Mouse (Mus musculus) ovary, adult 18-20 months (tissue): ENCODE measurements around the gene Ddx28.
"Not testable (repeated sequence)": the region's sequence is repeated elsewhere in the genome, so short reads cannot be mapped to it uniquely, and the experiment has no call there.

ENCODE experiments used
- DNase-seq: peaks from one replicate; pipeline ENCODE4 v3.0.0; 2022; ENCODE audit warnings: low spot score, mixed read lengths

The Ddx28 gene

DNA sequence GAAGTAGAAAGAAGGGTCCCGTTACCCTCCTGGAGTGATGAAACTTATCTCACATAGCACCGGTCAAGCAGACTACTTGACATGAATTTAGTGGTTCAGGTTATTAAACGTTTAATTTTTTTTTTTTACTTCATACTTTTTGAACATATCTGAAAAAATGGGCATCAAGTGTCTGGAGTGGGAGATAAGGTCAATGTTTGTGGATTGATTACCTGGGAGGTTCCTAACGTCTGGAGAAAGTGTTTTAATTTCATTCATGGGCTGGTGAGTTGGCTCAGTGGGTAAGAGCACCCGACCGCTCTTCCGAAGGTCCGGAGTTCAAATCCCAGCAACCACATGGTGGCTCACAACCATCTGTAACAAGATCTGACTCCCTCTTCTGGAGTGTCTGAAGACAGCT lies 521 bp upstream of the Ddx28 start:
- DNase-seq, result not testable (repeated sequence)

DNA sequence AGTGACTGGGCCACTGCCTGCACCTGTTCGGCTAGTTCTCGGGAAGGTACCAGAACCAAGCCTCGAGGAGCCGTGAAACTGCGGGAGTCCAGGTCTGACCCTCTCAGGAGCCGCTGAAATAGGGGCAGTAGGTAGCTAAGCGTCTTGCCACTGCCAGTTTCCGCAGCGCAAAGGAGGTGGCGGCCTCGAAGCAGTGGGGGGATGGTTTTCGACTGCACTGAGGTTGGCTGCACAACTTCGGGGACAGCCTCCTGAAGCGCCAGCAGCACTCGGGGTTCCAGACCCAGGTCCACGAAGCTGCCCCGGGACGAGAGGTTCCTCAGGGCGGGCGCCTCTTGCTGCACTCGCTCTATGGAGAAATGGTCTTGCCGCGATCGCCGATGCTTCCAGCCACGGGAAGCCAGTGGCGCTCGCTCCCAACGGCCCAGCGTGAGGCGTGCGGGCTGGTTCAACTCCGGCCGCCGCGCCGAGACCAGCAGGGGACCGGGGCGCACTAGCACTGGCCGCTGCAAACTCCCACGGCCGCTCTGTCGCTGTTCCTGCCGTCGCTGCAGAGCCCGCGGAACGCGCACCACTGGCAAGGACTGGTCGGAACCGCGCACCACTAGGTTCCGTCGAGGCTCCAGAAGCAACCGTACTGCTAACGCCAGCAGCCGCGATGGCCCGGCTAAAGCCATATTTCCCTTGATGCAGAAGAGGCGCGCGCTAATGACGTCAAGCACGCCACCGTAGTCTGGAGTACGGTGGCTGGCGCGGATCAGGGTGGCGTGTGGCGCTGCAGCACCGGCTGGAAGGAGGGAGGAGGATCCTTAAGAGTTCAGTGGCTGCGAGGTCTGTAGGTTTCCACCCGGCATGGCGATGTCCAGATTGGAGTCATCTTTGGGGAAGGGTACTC lies 687 bp downstream of the Ddx28 start:
- DNase-seq, result peak; percentile 83

DNA sequence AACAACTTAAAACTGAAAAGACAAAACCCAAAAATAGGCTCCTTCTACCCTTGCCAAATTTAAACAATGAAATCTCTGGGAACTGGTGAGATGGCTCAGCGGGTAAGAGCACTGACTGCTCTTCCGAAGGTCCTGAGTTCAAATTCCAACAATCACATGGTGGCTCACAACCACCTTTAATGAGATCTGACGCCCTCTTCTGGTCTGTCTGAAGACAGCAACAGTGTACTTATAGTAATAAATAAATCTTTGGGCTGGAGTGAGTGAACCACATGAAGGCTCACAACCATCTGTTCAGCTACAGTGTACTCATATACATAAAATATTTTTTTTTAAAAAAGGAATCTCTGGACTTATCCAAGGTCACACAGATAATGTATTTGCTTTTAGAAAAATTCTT lies 3.8 kb downstream of the Ddx28 start:
- not testable (repeated sequence) for DNase-seq

DNA sequence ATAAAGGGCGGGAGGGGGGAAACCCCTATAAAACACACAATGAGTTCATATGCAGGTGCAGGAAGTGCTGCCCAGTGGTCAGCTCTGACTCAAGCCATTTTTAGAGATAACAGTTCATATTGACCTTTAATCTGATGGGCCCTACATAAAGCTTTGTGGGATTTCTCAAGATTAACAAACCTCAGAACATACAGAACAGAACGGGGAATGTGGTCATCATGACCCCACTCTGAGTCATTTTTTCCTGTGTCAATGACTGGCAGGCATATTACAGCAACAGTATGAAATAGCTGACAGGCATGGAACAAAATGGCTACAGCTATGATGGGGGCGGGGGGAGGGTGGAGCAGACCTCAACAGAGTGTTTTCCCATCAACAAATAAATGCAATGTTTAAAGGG lies 4.5 kb downstream of the Ddx28 start:
- no peak for DNase-seq

DNA sequence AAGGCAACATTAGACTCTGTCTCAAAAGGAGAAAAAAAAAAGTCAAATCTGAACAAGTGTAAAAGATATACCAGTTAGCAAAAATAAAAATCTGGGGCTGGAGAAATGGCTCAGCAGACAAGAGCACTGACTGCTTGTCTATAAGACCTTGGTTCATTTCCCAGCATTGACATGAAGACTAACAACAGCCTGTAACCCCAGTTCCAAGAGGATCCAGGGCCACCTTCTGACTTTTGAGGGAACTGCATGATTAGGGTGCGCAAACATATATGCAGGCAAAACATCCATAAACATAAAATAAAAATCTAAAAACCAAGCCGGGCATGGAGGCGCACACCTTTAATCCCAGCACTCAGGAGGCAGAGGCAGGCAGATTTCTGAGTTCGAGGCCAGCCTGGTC lies 5.3 kb downstream of the Ddx28 start:
- DNase-seq, result no peak

DNA sequence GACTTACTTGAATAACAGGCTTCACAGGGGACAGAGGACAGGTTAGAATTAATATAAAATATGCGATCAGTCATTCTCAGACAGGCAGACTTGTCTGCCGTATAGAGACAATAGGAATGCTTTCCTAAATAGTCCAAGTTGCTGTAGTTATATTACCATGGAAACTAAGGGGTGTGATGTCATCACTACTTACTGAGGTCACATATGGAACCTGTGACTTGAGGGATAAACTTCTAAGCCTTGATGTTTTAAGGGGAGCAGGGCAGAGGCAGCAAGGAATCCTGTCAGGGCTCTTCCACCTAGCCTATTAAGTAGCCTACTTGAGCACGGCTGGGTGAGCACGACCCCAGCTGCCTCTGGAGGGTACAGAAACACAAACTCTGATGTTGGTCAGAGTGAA lies 5.8 kb downstream of the Ddx28 start, which contains the start of gene Dpep2nb:
TSS of gene Dpep2nb (minus strand) at position 101 of the 400 bp plus-strand sequence.
- DNase-seq, result no peak

DNA sequence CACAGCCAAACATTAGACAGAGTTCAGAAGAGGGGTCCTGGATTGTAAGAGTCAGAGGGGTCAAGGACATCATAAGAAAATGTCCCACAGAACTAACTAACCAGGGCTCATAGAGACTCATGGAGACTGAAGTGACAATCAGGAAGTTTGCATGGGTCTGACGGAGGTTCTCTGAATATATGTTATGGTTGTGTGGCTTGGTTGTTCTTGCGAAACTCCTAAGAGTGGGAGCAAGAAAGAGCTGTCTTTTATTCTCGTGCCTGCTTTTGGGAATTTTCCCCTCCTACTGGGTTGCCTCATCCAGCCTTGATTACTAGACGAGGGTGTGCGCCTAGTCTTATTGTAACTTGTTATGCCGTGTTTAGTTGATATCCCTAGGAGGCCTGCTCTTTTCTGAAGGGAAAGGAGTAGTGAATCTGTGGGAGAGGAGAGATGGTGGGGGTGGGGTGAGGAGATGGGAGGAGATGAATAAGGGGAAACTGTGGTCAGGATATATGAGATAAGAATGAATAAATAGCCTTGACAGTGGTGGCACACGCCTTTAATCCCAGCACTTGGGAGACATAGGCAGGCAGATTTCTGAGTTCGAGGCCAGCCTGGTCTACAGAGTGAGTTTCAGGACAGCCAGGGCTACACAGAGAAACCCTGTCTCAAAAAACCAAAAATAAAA lies 7.0 kb downstream of the Ddx28 start:
- no peak for DNase-seq

DNA sequence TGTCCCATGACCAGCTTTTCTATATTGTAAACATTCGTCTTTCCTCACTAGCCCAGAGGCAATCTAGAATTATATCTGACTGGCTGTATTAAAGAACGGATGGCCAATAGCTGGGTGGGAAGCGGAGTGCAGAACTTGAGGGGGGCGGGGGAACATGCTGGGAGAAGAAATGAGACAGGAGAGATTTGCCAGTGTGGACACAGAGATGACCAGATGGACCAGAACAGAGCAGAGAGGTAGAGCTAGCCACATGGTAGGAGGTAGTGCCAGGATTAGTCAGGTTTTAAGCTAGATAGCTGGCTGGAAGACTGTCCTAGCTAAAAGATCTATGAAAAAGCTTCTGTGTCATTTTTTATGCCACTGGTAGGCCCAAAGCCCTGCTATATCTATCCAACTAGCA lies 9.8 kb downstream of the Ddx28 start:
- DNase-seq, result no peak

DNA sequence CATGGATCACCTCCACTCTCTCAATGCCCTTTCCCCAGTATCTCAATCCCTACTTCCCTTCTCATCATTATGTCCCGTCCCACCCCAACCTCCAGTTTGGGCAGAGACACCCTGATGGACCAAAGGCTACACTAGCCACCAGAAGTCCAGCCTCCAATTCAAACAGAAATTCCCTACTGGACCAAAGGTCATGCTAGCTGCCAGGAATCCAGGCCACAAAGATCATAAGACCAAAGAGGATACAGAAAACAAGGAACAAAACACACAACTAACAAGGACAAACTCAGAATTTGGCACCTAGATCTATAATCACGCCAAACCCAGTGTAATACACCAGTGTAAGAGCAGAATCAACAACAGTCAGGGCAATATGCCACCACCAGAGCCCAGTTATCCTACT lies 12.7 kb downstream of the Ddx28 start:
- no peak for DNase-seq

DNA sequence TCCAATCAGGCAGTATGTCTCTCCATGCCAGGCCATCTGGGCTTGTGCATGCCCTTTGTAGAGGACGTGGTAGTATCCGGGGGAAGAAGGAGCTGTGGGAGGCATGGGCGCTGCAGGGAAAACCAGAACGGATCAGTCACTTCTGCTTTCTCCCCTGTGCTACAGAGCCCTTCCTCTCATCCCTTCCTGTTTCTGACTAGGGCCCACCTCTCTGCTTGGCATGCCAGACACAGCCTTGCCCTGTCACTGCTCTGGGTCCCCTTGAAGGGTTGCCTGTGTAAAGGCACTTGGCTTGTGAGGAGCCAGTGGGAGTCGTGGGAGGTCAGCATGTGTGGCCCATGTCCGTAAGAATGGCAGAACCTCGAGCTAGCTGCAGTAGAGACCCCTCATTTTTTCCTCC lies 15.3 kb downstream of the Ddx28 start:
- DNase-seq, result no peak

DNA sequence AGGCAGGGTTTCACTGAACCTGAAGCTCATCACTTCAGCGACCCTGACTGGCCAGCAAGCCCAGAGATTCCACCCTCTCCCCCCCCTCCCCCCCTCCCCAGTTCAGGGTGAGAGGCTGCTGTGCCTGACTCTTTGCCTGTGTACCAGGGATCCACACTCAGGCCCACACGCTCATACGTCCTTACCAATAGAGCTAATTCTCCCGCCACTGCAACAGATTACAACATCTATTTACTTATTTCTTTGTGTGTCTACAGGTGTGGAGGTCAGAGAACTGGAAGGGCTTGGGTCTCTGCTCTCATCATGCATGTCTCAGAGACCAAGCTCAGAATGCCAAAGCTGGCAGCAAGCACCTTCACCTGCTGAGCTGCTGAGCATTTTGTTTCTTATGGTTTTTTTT lies 18.5 kb downstream of the Ddx28 start:
- no peak for DNase-seq

DNA sequence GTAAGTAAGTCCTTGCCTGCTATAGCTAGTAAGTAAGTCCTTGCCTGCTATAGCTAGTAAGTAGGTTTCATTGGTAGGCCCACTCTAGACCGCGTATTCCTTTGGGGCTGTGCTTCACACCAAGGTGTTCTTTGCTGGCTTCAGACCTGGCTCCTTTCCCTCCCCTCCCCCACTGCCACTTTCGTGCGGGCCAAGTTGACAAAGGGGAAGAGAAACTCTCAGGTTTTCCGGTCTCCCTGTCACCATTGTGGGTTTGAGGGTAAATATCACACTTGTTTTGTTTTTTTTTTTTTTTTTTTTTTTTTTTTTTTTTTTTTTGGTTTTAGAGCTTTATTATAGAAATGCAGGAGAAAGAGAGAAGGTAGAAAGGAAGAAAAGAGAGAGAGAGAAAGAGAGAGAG lies 19.2 kb downstream of the Ddx28 start:
- DNase-seq, result no peak

DNA sequence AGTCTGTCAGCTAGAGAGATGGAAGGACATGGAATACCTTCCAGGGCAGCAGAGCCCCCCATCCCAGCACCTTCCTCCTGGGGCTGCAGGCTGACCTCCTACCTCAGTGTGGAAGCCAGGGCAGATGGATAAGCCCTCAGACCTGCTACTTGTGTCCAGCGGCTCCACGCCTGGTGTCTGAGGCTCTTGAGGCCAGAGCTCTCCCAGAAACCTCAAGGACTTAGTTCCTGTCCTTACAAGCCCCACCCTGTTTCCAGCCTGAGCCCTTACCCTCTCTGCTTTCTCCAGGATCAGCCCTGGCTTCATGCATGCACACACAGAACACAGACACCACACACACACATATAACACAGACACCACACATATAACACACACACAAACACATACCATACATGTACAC lies 20.1 kb downstream of the Ddx28 start:
- DNase-seq, result no peak

DNA sequence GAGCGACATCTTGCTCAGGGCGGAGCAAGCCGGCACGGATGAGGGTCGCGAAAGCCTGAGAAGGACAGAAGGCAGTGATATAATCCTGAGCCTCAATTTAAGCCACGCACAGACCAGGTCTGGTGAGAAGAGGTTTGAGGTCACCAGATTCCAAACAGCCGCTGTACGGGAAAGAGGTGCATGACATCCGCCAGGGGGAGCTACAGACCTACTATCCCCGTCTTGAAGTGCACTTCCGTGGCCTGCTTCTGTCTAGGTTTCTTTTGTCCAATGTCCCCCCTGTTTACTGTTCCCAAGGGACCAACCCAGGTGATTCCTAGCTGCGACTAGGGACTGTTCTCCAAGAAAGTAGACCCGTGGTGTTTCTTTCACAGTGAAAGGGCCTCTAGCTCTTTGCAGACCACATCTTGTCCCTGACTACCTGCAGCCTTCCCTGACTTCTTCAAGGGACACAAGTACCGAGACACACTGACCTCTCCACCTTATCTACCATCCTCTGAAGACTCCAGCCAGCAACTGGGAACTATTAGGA lies 20.8 kb downstream of the Ddx28 start, which contains the start of gene Dus2:
TSS of gene Dus2 (plus strand) at position 482 of the 532 bp plus-strand sequence.
- peak; percentile 58 for DNase-seq

DNA sequence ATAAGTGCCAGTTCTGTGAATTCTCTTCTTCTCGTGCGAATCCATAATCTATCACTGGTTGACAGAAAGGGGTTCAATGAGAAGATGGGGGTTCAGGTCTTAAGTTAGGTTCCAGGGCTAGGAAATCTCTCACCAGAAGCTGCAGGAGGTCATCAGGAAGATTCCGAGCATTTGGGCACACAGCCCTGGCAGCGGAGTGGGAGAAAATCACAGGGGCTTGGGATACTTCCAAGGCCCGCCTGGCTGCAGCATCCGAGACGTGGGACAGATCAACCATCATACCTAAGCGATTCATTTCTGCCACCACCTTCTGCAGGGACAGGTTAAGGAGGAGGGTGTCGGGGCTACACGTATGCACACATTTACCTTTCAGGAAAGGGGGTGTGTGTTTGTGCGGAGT lies 23.1 kb downstream of the Ddx28 start:
- no peak for DNase-seq

DNA sequence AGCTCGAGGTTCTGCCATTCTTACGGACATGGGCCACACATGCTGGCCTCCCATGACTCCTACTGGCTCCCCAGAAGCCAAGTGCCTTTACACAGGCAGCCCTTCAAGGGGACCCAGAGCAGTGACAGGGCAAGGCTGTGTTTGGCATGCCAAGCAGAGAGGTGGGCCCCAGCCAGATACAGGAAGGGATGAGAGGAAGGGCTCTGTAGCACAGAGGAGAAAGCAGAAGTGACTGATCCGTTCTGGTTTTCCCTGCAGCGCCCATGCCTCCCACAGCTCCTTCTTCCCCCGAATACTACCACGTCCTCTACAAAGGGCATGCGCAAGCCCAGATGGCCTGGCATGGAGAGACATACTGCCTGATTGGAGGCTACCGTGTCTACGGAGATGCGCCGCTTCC lies 28.3 kb downstream of the Ddx28 start:
- DNase-seq, result not testable (repeated sequence)

DNA sequence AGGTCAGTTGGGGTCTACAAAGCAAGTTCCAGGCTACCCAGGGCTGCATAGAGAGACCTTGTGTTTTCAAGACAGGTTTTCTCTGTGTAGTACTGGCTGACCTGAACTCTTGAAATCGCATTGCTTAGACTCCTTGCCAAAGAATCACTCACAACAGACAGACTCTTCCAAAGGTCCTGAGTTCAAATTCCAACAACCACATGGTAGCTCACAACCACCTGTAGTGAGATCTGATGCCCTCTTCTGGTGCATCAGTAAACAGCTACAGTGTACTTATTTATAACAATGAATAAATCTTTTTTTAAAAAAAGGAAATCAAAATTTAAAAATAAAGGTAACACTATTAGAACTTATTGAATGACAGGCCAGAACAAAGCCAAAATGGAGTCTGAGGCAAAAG lies 30.5 kb downstream of the Ddx28 start:
- DNase-seq, result no peak

DNA sequence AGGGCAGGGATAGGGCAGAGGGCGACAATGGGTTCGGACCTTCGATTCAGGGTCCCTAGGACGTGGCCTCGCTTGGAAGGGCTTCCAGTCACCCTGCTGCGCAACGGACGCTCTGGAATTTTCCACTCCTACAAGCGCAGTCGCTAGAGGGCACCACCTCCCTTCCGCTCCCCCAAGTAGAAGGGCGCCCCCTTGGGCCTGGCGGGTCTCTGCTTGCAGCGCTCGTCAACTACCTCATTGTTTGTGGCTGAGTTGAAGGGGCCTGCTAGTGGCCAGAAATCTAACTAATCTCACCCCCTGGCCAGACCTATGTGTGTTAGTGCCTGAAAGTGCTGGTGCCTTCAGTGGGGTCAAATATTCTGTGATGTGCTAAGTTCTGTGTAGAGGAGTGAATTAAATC lies 32.4 kb downstream of the Ddx28 start, which contains the start of gene Dpep3:
TSS of gene Dpep3 (minus strand) at position 105 of the 400 bp plus-strand sequence.
- DNase-seq, result no peak

DNA sequence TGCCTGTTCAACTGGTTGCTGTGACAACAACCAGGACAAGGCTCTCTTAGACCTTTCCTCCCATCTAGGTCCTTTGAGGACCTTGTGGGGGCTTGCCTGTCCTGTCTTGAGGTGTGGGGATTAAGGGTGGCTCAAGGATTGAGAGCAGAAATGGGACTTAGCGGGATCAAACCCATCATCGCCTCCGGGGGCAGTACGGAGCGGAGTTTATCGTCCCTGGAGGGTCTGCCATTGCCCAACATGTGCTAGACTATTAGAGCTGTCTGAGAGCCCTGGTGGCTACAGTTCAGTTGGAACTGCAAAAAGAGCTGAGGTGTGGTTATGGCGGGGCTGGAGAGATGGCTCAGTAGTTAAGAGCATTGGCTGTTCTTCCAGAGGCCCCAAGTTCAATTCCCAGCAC lies 36.3 kb downstream of the Ddx28 start:
- DNase-seq, result no peak

DNA sequence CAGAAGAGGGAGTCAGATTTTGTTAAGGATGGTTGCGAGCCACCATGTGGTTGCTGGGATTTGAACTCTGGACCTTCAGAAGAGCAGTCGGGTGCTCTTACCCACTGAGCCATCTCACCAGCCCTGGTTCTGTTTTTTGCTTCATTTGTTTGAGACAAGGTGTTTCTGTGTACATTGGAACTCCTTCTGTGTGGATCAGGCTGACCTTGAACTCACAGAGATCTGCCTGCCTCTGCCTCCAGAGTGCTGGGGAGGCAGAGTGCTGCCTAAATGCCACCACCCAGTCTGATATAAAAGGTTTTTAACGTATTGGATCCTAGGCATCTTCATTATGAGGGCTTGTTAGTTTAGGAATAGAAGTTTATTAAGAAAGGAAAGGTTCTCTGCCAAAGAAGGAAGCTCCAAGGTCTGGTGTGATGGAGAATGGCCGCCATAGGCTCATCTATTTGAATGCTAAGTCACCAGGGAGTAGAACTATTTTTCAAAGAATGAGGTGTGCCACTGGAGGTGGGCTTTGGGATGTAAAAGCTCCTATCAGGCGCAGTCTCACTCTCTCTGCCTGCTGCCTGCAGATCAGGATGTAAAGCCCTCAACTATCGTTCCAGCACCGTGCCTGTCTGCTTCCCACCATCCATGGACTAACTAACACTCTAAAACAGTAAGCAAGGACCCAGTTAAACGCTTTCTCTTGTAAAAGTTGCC lies 40.5 kb downstream of the Ddx28 start:
- no peak for DNase-seq

DNA sequence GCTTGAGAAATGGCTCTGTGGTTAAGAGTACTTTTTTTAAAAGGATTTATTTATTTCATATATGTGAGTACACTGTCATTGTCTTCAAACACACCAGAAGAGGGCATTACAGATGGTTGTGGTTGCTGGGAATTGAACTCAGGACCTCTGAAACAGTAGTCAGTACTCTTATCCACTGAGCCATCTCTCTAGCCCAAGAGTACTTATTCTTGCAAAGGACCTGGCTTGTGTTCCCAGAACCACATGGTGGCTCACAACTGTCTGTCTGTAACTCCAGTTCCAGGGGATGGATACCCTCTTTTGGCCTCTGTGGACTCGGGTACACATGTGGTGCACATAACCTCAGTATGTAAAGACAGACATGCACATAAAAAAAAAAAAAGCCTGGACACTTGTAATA lies 42.3 kb downstream of the Ddx28 start:
- DNase-seq, result no peak

DNA sequence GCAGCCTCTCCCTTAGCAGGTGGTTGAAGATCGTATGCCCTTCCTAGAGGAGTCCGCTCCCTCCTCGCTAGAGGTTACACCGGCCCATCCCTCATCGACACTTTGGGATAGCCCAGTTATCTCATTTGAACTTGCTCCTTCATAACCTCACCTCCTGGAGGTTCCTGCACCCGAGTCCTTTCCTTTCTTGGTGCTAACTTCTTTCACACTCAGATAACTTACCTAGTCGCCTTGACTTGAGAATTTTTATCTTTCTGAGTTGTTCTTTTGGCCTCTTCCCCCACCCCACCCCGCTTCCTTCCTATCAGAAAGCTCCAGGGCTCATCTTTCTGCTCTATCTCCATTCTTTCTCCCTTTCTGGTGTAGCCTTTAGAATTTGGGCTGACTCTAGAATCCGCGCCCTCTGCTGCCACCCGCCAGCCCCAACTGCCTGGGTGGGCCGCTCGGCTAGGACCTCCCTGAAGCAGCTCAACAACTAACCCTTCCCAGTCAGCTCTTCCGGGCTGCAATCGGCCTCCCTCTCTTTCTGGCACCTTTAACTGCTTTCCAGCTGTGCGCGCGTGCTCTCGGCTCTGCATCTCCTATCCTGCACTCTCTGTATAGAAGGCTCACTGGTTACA lies 44.9 kb downstream of the Ddx28 start:
- DNase-seq, result no peak
